Mouse (Mus musculus): ENCODE measurements around the gene Pla2g10.
"Not testable (repeated sequence)": the region's sequence is repeated elsewhere in the genome, so short reads cannot be mapped to it uniquely, and the experiment has no call there.

Gene Pla2g10

DNA sequence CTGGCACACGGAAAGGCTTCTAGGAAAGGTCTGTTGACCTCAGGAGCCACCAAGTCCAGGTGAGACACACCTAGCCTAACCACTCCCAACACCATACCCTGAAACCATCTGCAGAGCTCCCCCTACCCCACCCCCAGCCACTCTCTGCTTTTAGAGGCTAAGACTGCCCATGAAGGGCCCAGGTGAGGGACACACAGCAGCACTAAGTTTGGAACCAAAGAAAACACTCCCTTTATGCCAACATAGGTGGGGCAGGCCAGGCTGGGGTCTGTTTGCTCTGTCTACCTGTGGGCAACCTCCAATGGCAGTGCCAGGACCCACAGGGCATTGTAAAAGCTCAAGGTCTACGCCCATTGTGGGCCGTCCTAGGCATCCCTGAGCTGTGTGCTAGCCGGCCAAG lies 1.4 kb downstream of the Pla2g10 start:
- DNase-seq (ENCODE audit: low spot score): no peak

DNA sequence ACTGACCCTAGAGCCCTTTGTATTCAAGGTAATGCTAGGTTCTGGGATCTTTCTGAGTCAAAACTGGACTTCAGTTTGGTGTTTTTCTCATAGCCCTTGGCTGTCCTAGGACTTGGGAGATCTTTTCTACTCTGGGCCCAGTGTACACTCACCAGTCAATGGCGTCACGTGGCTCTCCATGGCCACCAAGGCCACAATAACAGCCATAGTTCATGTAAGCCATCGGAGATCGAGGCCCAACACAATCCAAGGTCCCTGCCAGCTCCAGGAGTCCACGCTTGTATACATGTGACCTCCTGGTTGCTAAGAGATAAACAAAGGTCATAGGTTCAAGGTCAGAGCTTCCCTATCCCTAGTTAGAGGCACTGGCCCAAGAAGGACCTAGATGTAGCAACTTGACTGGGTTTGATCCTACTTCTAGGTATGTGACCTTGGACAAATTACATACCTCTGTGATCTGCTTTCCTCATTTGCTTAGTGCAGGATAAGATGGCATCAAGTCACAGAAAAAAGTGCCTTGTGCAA lies 2.9 kb downstream of the Pla2g10 start:
- no peak for DNase-seq (ENCODE audit: low spot score)

DNA sequence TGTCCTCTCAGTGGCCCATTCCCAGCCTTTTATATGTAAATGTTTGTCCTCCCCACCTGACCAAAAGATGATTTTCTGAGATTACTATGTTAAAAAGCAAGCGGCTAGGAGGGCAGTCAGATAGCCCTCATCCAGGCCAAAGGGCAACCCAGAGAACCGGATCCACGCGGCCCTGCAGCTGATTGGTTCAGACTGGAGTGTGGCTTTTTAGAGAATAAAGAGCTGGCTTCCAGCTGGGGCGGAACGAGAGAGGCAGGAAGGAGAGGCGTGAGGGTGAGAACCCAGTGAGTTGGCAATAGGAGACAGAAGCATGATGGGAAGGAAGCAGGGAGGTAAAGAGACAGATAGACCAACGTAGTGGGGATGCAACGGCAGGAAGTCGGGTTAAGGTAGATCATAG lies 7.8 kb downstream of the Pla2g10 start:
- DNase-seq (ENCODE audit: low spot score): no peak

DNA sequence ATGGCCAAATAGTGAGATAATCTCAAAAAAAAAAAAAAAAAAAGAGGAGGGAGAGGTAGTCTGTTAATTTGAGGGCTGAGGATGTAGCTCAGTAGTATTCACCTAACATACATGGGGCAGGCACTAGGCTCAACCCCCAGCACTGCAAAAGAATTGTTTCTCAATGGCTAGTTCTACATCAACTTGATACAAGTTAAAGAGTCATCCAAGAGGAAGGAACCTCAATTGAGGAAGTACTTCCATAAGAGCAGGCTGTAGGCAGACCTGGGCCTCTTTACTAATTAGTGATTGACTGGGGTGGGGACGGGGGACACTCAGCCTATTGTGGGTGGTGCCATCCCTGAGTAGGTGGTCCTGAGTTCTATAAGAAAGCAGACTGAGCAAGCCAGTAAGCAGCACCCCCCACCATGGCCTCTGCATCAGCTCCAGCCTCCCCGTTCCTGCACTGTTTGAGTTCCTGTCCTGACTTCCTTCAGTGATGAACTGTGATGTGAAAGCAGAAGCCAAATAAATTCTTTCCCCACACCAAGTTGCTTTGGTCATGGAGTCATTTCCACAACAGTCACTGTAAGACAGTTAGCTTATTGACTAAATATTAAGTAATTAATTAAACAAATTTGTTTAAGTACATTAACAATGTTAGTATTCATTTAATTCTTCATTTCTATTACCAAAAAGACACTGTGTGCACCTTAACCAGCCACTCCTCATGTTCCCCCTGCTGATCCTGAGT lies 13.8 kb downstream of the Pla2g10 start:
- DNase-seq (ENCODE audit: low spot score): no peak

- DNase-seq (ENCODE audit: low spot score): no peak
Observed at GRCm38 (mm10) chr16:13714910-13715309, 15.9 kb downstream of the Pla2g10 start.

DNA sequence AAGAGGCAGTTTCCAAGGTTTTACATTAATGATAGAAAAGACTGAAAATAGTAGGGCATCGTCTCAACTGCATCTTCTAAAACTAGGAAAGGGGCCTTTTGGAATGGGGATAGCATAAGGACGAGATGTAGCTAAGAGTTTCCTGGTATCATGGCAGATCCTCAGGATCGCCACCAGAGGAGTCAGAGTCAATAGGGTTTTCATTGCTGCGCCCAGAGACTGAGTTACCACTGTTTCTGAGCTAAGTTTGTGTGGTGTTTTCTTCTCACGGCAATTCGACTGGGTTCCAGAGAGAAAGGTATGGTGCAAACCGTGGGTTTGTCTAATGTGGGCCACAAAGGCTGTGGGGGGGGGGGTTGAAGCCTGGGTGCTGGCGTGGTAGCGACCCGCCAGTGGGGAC lies 26.1 kb downstream of the Pla2g10 start:
- no peak for DNase-seq (ENCODE audit: low spot score)

DNA sequence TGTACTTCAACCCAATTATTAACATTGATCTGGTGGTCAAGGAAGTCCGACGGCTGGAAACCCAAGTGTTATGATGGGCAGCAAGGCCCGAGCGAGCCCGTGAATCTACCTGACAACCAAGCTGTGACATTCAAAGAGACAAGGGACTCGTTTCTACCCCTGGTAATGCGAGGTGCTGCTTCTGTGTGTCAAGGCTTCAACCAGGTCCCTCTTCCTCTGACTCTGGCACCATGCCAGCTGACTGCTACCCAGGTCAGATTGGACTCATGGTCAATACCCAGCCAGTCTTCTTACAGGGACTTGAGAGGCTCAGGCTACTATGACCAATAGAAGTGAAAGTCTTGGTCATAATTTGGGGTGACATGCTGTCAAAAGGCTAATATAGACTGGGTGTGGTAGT lies 28.6 kb downstream of the Pla2g10 start:
- DNase-seq (ENCODE audit: low spot score): no peak

DNA sequence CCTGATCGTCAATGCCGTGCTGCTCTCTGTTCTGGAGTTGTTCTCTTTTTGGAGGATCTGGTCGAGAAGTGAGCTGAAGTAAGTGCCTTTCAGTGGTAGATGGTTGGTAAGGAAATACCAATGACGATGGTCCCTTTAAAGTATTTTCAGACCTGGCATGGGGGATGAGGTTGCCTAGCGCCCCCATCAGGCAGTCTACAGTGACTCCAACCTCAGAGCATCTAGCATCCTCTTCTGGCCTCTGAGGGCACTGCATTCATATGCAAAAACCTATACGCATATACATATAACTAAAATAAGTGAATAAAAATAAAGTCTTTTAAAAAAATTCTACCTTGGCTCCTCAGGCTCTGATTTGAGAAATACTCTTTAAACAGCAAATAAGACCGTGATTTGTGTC lies 31.8 kb downstream of the Pla2g10 start:
- DNase-seq (ENCODE audit: low spot score): no peak

DNA sequence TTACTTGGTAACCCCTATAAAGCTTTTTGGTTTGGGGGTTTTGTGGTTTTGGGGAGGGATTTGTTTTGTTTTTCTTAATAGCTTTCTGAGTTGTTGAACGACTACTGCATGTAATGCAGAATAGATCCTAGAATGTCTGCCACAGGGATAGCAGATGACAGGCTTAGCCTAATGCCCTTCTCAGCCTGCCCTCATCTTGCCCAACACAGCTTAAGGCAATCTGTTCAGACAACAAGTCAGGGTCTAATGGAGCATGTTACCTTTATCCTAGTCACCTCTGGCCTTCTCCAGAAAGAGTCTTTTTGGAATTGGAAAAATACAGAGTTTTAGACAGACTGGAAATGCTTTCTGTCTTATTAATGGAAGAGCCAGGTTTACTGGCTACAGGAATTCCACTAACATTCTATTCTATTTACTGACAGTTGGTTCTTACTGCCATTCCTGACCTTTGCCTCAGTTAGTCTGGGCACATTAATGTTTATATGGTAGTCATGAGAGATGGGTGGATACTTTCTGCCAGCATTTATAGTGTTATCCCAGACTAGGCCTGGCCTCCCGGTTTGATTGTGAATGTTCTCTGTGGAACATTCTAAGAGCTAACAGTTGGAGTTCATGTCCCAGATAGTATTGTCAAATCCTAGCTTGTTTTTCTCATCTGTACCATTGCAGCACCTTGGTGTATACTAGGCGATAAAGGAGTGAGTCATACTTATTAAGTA lies 52.0 kb downstream of the Pla2g10 start:
- no peak for DNase-seq (ENCODE audit: low spot score)

DNA sequence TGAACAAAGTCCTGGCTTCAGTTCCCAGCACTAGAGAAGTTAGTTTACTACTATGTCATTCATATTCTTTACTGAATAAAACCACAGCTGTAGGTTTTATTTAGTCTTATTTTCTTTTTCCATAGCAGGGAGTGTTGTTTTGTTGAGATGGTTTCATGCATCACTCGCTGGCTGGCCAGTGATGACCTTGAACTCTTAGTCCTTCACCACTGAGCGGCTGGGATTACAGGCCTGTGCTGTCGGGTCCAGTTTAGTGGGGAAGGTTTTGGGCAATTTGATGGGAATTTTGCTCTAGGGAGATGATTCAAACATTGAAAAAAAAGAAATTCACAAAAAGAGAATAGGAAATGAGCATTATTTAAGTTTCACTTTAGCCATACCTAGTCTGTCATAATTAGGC lies 56.3 kb downstream of the Pla2g10 start:
- DNase-seq (ENCODE audit: low spot score): no peak

GRCm38 (mm10) chr16:13673114-13673513 lies 57.7 kb downstream of the Pla2g10 start:
- DNase-seq (ENCODE audit: low spot score): no peak

DNA sequence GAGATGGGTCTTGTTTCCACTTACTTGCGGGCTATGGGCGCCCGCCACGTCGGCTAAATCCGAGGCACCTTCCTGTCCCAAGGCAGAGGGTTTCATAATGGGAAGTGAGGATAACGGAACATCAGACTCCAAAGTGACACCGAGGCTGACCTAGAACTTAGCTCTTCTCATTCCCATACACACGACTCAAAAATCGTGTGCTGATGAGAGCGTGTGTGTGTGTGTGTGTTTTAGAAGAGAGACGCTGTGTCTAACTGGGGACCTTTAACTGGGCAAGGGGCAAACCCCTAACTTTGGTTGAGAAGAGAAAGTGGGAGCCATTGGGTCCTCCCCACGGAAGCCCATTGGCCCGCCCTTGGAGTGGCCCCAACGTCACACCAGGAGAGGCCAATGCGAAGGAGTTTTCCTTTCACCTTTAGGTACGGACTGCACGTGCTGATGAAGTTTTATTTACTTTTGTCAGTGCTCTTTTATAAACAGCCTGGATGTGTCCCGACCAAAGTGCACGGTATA lies 58.3 kb downstream of the Pla2g10 start:
- DNase-seq (ENCODE audit: low spot score): peak; percentile 46

- DNase-seq (ENCODE audit: low spot score): peak; percentile 79
Observed at GRCm38 (mm10) chr16:13671685-13672385, 58.9 kb downstream of the Pla2g10 start, which contains the start of the genes Bfar and 3110001I22Rik. Gene Bfar (plus strand): TSS chr16:13671858. Gene 3110001I22Rik (plus strand): TSS chr16:13671929.

DNA sequence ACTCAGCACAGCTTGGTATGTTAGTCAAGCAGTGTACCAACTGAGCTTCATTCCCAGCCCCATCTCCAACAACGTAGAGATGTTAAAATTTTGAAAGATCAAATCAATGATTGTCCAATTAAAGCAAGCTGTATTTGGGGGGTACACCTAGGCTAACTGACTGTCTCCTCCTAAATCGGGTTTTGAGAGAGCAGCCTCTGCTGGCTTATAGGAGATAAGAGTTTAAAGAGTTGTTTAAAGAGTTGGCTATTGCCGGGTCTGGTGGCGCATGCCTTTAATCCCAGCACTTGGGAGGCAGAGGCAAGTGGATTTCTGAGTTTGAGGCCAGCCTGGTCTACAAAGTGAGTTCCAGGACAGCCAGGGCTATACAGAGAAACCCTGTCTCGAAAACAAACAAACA lies 59.9 kb downstream of the Pla2g10 start:
- DNase-seq (ENCODE audit: low spot score): not testable (repeated sequence)

- no peak for DNase-seq (ENCODE audit: low spot score)
Observed at GRCm38 (mm10) chr16:13669282-13669681, 61.5 kb downstream of the Pla2g10 start.

GRCm38 (mm10) chr16:13668402-13669108 lies 62.2 kb downstream of the Pla2g10 start:
- no peak for DNase-seq (ENCODE audit: low spot score)

DNA sequence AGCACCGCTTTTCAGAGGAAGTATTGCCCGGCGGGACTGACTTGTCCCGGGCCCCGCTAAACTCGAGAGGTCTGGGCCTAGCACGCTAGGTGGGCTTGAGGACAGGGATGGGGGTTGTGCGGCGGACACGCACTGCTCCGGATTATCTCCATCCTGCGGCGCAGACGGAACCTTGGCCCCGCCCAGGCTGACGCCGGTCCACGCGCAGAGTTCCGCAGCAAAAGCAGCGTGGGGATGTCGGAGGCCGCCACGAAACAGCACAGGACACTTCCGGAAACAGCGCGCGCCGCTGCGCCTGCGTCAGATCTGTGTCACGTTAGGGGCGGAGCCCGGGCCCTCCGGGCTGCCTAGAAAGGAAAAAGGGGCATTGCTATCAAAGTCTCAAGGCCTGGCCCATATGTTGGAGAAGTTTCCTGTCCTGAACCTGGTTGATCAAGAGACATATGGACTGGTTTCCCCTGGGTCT lies 62.9 kb downstream of the Pla2g10 start, which contains the start of gene Parn:
Gene Parn, minus strand, starts transcription at position 293 of the 466 bp plus-strand sequence.
- DNase-seq (ENCODE audit: low spot score): peak; percentile 91
